Mouse (Mus musculus) C2C12 (cell line): ENCODE measurements at regions not wholly inside any gene's neighbourhood (a gene's known extent, or its start where the extent isn't known, plus 50 kb on each side); places are given as distances from the start of the nearest gene placed in this dataset.

ENCODE experiments used
- CTCF ChIP-seq: IDR thresholded peaks from one replicate; pipeline ENCODE4 v1.5.1; 2011; ENCODE audit not compliant: control insufficient read depth, insufficient read depth, insufficient read length
- MYOG ChIP-seq: IDR thresholded peaks from one replicate; pipeline ENCODE4 v1.6.1; 2011; ENCODE audit not compliant: control insufficient read depth, insufficient read length; ENCODE audit errors: extremely low read depth
- USF1 ChIP-seq: IDR thresholded peaks from one replicate; pipeline ENCODE4 v1.6.1; 2011; ENCODE audit warnings: low read depth, mild to moderate bottlenecking, control low read depth, moderate library complexity

DNA sequence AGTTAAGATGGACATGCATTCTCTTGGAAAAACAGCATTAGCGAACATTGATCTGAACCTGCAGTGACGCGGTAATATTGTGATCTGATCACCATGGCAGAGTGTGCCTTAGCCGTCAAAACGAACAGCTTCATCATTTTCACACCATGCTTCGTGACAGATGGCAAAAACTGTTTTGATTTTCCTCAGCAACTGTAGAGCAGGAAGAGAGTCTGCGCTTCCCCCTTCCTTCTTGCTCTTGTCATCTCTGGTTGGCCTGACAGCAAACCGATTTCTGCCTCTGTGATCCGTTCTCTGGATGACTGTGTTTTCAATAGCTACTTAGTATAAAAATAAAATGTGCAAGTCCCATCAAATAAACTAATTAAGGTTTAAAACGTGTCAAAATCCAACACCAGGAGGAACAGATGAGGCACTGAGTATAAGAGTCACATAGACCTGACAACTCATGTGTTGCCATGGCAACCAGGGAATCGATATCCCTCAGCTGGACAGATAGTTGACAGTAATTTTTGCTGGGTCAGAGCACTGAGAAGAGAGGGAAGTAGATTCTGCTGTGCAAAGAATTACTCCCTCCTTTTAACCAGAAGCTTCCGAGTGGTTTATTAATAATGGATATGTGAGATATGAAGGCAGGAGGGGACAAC is 663.9 kb upstream of the 4930452B06Rik start:
- TF ChIP-seq CTCF (no peak), MYOG (no peak), USF1 (no peak)
